Mouse (Mus musculus): Measurements from ENCODE around the gene Etfdh. TPM values are rescaled to one million over a fixed set of nuclear protein-coding genes. Genes with fewer than 3 reads are reported as not detected.
A peak's percentile ranks its signal among the peaks of the same experiment; 100 is the strongest.

Etfdh gene
- polyA plus RNA-seq, 1 experiment from 2014 or later = 40.8 TPM

DNA sequence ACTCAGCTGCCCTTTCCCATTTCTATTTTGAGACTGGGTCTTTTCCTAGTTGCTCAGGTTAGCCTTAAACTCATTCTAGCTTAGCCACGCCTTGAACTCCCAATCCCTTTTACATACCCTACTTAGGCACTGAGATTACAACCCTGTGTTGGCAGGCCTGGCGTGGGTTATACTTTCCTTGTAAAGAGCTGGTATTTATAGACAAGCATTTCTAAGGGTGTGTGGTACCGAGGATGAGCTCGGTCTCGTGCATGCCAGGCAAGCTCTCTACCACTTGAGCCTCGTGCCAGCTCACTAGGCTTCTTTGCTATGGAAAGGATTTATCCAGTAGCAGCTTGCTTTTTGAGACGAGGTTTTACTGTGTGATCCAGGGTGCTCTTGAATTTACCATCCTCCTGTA, 33.8 kb downstream of the Etfdh start:
- 95% methylated on average over 7 of the region's 7 CpGs for WGBS
- H3K36me3 ChIP-seq = peaks cover 76% of the 10 kb centered on the region
- H3K4me3 ChIP-seq = no peak overlapping the region
- peaks cover 7% of the 10 kb centered on the region for H3K4me1 ChIP-seq
- no peaks in the 10 kb centered on the region for H3K27me3 ChIP-seq (ENCODE audit: low read depth, poor library complexity, severe bottlenecking)
- no peaks in the 10 kb centered on the region for H3K9me3 ChIP-seq (replicated peaks)
- no peak overlapping the region for H3K27ac ChIP-seq
- no peak for DNase-seq (ENCODE audit: low spot score)

DNA sequence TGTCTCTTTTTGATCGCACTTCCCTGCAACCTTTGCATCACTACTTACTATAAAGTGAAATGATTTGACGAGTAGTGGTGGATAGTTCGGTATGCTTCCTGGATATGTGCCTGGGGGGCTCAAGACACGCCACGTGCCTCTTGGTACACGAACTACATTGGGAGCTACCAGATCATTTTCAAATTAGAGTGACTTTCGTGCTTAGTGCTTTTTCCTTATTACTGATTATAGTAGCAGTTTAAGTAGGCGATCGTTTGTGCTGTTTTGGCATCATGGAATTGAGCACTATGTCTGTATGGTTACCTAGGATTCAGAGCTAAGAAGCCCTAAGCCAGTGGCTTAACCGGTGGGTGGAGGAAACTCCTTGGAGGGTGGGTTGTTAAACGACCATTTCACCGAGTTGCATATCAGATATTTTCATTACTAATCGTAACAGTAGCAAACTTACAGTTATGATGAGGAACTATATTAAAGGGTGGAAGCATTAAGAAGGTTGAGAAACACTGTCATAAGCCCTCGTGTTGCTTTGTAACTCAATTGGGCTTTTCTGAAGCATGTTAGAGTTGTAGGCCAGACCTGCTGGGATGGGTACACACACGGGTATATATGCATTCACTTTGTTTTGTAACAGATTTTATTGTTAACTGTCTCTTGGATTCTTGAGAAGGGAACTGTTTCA, 37.4 kb downstream of the Etfdh start:
- Histone ChIP-seq H3K9me3 (replicated peaks) (no peaks in the 10 kb centered on the region), H3K27ac (peak overlapping the region; percentile 95), H3K36me3 (peaks cover 41% of the 10 kb centered on the region), H3K4me1 (peaks cover 7% of the 10 kb centered on the region), H3K27me3 (ENCODE audit: low read depth, poor library complexity, severe bottlenecking) (no peaks in the 10 kb centered on the region), H3K4me3 (peak overlapping the region; percentile 87)
- WGBS = 6% methylated on average over 15 of the region's 15 CpGs
- DNase-seq (ENCODE audit: low spot score) = no peak

DNA sequence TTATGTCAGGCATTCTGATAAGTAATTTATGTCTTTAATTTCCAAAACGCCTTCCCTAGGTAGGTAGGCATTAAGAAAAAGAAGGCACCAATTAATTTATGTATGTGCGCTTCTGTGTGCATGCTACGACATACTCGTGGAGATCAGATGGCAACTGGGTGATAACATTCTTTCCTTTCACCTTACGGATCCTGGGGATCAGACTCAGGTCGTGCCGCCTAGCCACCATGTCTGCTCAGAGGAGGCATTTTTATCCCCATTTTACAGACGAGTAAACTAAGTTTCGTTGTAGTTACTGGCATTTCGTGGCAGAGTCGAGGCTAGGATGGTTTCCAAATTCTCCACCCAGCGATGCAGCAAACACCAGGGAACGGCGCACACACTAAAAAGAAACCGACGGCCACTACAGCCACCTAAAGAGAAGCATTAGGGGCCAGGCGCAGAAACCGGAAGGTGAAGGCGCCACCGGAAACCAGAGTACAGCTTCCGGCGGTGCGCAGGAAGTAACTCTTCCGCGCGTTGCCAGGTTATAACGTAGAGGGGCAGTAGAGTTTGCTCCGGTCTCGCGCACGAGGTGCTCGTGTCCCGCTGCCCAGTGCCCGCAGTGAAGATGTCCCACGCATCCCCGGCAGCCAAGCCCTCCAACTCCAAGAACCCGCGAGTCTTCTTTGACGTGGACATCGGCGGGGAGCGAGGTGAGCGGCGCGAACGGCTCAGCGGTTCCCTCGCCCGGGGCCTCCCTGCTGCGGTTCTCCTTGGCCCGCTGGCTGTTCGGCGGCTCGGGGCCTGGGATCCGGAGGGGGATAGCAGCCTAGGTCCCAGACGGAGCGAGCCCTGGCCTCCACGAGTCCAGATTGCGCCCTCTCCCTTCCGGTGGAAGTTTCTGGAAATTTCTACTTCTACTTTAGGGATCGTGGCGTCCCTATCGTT, 38.2 kb downstream of the Etfdh start, which contains the start of gene Ppid:
TSS of gene Ppid (plus strand) at position 480 of the 930 bp plus-strand sequence.
- DNase-seq (ENCODE audit: low spot score) = peak; percentile 90
- no peaks in the 10 kb centered on the region for H3K27me3 ChIP-seq (ENCODE audit: low read depth, poor library complexity, severe bottlenecking)
- H3K36me3 ChIP-seq = peaks cover 33% of the 10 kb centered on the region
- 2% methylated on average over 63 of the region's 63 CpGs for WGBS
- H3K4me3 ChIP-seq = peak within 1 kb of the TSS; percentile 87
- no peaks in the 10 kb centered on the region for H3K9me3 ChIP-seq (replicated peaks)
- peak within 1 kb of the TSS; percentile 95 for H3K27ac ChIP-seq
- peaks cover 7% of the 10 kb centered on the region for H3K4me1 ChIP-seq

DNA sequence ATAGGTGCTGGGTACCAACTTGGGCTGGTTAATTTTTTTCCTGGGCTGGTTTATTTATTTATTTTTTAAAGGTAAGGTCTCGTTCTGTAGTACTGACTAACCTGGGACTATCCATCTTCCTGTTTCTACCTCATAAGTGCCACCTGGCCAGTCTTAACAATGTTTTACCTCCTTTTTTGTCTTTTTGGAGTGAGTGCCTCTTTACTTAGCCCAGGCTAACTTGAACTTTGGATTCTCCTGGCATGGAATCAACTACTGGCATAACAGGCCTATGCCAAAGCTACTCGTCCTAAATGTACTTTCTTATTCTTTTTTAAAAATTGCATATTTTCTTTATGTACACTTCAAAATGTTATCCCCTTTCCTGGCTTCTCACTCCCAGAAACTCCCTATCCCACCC, 39.6 kb downstream of the Etfdh start:
- Histone ChIP-seq H3K36me3 (peaks cover 19% of the 10 kb centered on the region), H3K4me1 (peaks cover 7% of the 10 kb centered on the region), H3K27ac (no peak overlapping the region), H3K4me3 (no peak overlapping the region), H3K9me3 (replicated peaks) (no peaks in the 10 kb centered on the region), H3K27me3 (ENCODE audit: low read depth, poor library complexity, severe bottlenecking) (no peaks in the 10 kb centered on the region)
- 88% methylated on average over 2 of the region's 2 CpGs for WGBS
- no peak for DNase-seq (ENCODE audit: low spot score)

DNA sequence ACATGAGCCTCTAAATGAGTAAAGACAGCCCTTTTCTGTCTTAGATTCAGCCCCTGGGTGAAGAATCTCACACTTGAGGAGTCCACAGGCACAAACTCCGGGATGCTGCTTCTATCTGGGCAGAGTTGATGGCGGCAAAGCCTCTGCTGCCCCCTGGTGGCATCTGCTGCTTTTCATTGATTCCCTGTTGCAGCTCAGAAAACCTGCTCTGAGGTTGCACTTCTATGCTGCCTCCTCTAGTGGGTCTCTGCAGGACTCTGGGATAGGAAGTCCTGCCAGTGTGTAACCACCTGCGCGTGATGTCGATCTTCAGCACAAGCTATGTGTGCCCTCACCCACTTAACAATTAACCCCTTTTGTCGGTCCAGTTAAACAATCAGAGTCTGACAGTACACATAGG, 42.5 kb downstream of the Etfdh start:
- Histone ChIP-seq H3K4me3 (no peak overlapping the region), H3K36me3 (no peaks in the 10 kb centered on the region), H3K4me1 (no peaks in the 10 kb centered on the region), H3K9me3 (replicated peaks) (no peaks in the 10 kb centered on the region), H3K27me3 (ENCODE audit: low read depth, poor library complexity, severe bottlenecking) (no peaks in the 10 kb centered on the region), H3K27ac (no peak overlapping the region)
- 7% methylated on average over 6 of the region's 6 CpGs for WGBS
- peak; percentile 93 for DNase-seq (ENCODE audit: low spot score)

DNA sequence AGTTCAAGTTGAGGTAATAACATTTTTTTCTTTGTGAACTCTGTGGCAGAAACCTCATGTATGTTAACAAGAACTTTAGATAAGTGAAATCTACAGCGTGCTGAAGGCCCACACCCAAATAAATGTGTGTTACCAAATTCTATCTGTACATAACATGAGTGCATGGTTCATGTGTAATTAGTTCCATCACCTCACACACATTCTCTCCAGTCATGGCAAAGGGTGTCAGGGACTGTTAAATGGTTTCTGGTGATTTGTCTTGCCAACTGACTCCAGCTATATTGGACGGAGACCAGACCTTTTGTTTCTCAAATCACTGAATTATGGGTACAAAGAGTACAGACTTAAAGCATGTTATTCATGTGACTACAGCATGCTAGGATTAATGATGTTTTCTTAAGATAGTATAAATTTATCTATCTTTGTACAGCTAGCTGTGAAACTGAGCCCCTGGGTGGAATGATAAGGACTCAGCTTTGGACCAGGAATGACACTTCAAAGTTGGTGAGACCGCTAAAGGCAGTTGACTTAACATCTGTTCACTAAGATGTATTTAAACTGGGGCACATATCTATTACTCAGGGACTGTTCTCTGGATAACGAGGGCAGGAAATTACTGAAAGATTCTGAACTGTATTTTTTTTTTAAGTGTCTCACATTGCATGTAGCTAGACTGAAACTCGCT, 49.3 kb downstream of the Etfdh start:
- 78% methylated on average over 5 of the region's 5 CpGs for WGBS
- no peak for DNase-seq (ENCODE audit: low spot score)

DNA sequence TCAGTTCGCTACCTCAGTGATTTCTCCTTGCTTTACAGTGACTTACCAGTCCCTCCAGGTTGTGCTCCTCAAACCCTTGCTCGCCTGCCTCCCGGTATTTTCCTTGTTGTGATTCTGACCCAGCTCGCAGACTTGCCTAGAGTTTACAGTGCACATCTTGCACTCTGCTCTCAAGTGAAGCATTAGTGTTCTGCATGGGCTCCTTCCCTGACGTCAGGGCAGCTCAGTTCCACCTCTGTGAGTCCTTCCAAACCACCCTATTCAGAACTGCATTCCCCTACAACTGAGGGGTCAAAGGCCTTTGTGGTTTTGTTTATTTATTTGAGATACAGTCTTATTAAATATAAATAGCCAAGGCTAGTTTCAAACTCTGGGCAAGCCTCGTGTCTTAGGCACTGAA, 51.1 kb downstream of the Etfdh start:
- Histone ChIP-seq H3K27me3 (ENCODE audit: low read depth, poor library complexity, severe bottlenecking) (no peaks in the 10 kb centered on the region), H3K4me3 (no peak overlapping the region), H3K27ac (no peak overlapping the region), H3K9me3 (replicated peaks) (no peaks in the 10 kb centered on the region), H3K36me3 (no peaks in the 10 kb centered on the region), H3K4me1 (peaks cover 14% of the 10 kb centered on the region)
- 80% methylated on average over 6 of the region's 6 CpGs for WGBS
- no peak for DNase-seq (ENCODE audit: low spot score)

More for the DNA sequence above, 49.3 kb downstream of the Etfdh start:
- Histone ChIP-seq H3K36me3 (no peaks in the 10 kb centered on the region), H3K9me3 (replicated peaks) (no peaks in the 10 kb centered on the region), H3K4me3 (no peak overlapping the region), H3K4me1 (peaks cover 14% of the 10 kb centered on the region), H3K27me3 (ENCODE audit: low read depth, poor library complexity, severe bottlenecking) (no peaks in the 10 kb centered on the region), H3K27ac (no peak overlapping the region)

DNA sequence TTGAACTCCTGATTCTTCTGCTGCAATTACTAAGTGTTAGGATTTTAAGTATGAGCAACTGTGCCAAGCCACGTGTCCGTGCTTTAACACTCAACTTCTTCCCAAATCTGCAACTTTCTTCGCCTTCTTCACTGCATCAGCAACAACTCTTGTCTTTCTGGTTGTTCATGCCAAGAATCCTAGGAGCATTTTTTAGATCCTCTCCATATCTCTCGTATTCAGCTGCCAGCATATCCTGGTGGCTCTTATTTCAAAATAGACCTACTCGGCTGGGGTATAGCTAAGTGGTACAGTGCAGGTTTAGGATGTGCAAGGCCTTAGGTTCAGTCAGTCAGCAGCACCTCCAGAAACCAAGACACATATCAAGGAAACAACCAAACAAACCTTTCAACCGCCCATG, 51.7 kb downstream of the Etfdh start:
- Histone ChIP-seq H3K4me3 (no peak overlapping the region), H3K27ac (no peak overlapping the region), H3K4me1 (peaks cover 14% of the 10 kb centered on the region), H3K27me3 (ENCODE audit: low read depth, poor library complexity, severe bottlenecking) (no peaks in the 10 kb centered on the region), H3K36me3 (no peaks in the 10 kb centered on the region), H3K9me3 (replicated peaks) (no peaks in the 10 kb centered on the region)
- no peak for DNase-seq (ENCODE audit: low spot score)
- WGBS = 89% methylated on average over 6 of the region's 6 CpGs

DNA sequence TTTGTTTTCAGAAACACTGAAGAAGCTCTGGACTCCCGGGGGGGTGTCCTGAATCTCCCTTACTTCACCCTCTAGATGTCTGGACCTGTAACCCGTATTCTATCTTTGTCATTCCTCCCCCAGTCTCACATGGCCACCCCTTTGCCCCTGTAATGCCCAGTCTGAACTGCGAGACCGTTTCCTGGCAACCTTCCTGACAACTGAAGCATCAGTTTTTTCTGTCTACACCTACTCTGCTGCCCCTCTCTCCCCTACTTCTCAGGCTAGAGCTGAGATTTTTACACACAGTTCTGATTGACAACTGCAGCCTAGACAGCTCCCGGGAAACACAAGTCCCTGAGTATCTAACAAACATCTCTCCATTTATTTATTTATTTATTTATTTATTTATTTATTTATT, 52.4 kb downstream of the Etfdh start:
- H3K36me3 ChIP-seq = no peaks in the 10 kb centered on the region
- H3K4me1 ChIP-seq = peaks cover 14% of the 10 kb centered on the region
- no peaks in the 10 kb centered on the region for H3K9me3 ChIP-seq (replicated peaks)
- H3K27ac ChIP-seq = no peak overlapping the region
- H3K27me3 ChIP-seq (ENCODE audit: low read depth, poor library complexity, severe bottlenecking) = no peaks in the 10 kb centered on the region
- no peak for DNase-seq (ENCODE audit: low spot score)
- H3K4me3 ChIP-seq = no peak overlapping the region
- 41% methylated on average over 5 of the region's 5 CpGs for WGBS

DNA sequence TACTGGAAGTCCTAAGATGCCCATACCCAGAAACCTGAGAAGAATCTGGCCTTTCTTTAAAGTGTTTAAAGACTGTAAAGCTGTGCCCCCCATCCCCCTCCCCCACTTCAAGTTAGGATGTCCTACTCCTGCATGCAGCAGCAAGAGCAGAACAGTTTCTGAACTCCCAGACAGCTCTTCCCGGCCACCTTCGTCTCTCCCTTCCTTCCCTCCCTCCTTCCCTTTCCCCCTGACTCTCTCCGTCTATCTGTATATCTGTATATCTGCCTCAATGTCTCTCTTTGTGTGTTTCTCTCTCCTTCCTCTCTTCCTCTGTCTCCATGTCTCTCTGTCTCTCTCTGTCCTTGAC, 52.9 kb downstream of the Etfdh start:
- no peaks in the 10 kb centered on the region for H3K27me3 ChIP-seq (ENCODE audit: low read depth, poor library complexity, severe bottlenecking)
- peaks cover 14% of the 10 kb centered on the region for H3K4me1 ChIP-seq
- no peak for DNase-seq (ENCODE audit: low spot score)
- no peaks in the 10 kb centered on the region for H3K36me3 ChIP-seq
- no peak overlapping the region for H3K4me3 ChIP-seq
- WGBS = 16% methylated on average over 3 of the region's 3 CpGs
- no peaks in the 10 kb centered on the region for H3K9me3 ChIP-seq (replicated peaks)
- H3K27ac ChIP-seq = no peak overlapping the region

DNA sequence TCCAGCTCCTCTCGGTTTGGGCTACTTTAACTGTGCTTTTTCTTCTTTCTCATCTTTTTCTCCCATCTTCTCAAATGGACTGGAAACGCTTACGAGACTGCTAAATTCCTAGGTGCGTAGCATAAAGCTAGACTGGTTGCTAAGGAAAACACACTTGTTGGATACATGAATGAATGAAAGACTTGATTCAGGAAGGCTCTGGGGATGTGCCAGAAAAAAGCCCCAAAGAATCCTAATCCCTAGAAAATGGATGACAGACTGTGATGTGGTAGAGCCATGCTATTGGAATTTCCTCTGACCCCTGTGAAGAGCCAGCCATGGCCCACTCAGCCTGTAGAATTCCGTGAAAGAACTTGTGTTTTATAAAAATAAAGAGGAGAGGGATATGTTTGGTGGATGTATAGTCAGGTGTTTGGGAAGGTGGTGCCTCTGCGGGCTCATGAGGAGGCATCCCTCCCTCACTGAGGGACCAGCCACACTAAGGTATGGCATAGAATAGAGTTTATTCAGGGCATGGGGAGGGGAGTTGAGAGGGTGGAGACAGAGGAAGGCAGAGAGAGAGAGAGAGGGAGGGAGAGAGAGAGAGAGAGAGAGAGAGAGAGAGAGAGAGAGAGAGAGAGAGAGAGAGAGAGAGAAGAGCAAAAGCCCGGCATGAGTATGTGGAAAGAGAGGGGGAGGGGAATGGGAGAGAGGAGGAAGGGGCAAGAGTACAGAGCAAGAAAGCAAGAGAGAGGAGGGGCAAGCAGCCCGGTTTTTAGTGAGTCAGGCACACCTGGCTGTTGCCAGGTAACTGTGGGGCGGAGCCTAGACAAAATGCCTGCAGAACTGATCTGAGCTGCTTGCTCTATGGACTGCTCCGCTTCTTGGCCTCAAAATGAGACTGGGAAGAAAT, 53.5 kb downstream of the Etfdh start:
- peaks cover 14% of the 10 kb centered on the region for H3K4me1 ChIP-seq
- no peaks in the 10 kb centered on the region for H3K36me3 ChIP-seq
- no peak overlapping the region for H3K27ac ChIP-seq
- WGBS = 47% methylated on average over 10 of the region's 10 CpGs
- H3K27me3 ChIP-seq (ENCODE audit: low read depth, poor library complexity, severe bottlenecking) = no peaks in the 10 kb centered on the region
- DNase-seq (ENCODE audit: low spot score) = no peak
- H3K4me3 ChIP-seq = 0 out of 2 replicates have a peak overlapping the region, but pooled peaks have one; percentile 4
- H3K9me3 ChIP-seq (replicated peaks) = no peaks in the 10 kb centered on the region

DNA sequence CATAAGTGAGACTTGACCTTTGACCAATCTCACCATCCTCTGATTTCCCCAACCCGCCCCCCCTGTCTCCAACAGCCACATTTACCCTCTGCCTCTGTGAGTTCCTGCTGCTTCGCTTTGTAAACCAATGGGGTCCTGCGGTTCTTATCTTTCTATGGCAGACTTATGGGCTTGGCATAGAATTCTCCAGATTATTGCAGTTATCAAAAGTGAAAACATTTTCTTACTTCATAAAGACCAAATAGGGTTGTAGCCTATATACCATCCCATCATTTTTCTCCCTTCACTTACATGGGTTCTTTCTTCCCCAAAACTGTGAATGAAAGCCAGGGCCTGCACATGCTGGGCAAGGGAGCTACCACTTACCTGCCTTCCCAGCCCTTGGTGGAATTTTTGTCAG, 55.0 kb downstream of the Etfdh start:
- WGBS = 85% methylated on average over 3 of the region's 3 CpGs
- Histone ChIP-seq H3K27ac (no peak overlapping the region), H3K36me3 (no peaks in the 10 kb centered on the region), H3K27me3 (ENCODE audit: low read depth, poor library complexity, severe bottlenecking) (no peaks in the 10 kb centered on the region), H3K4me3 (no peak overlapping the region), H3K4me1 (peaks cover 14% of the 10 kb centered on the region), H3K9me3 (replicated peaks) (no peaks in the 10 kb centered on the region)
- DNase-seq (ENCODE audit: low spot score) = no peak
